10 mouse cellular contexts compared by ENCODE assay signal in genomic region chr3:52198751-52199738, GRCm38 (mm10).
DNase-seq lines count a peak whose midpoint lies in the region; ATAC-seq and TF ChIP-seq lines count a peak whose summit lies in the region.
"Had no signal": no experiment of that assay in that cellular context is flagged by ENCODE, and none has a peak within 500 bp of the region (broad histone marks: within the 10 kb centered on the region; RNA-seq: fewer than 3 reads in every experiment).

No protein-coding gene starts in this region.

- H3K4me3 ChIP-seq in heart, postnatal 0 days (ENCODE audit: low read depth, low read length), result peak overlapping the region; percentile 34
- 0 out of 2 replicates have a peak overlapping the region, but pooled peaks have one; percentile 10 for H3K4me3 ChIP-seq in liver, embryonic 11.5 days (ENCODE audit: low read depth, low read length)
- peak overlapping the region; percentile 51 for H3K4me3 ChIP-seq in spleen, adult 2 months (ENCODE audit: extremely low read depth, insufficient read depth, insufficient read length)
- H3K4me3 ChIP-seq in midbrain, embryonic 13.5 days (replicated peaks), result no peak overlapping the region
- H3K4me3 ChIP-seq: embryonic facial prominence, embryonic 12.5 days; neural tube, embryonic 13.5 days had no signal

- peak; percentile 34 for DNase-seq in right cerebral cortex, adult 18-20 months
- no peak for DNase-seq in right cerebral cortex, postnatal 25 days
- DNase-seq in adrenal gland, adult 8-10 months, result peak; percentile 67
- DNase-seq in heart, postnatal 0 days (ENCODE audit: low spot score), result peak; percentile 17
- peak; percentile 40 for DNase-seq in liver, embryonic 11.5 days (ENCODE audit: low spot score)
- DNase-seq in spleen, adult 2 months (ENCODE audit: low read depth in 1 of 2, low spot score in 2 of 2), result peak; percentile 37 to 49
- DNase-seq in gastrocnemius, postnatal 36 days, result no peak

- H3K4me1 ChIP-seq in heart, postnatal 0 days (ENCODE audit: control insufficient read depth, insufficient read depth), result peaks cover 6% of the 10 kb centered on the region
- peaks cover 13% of the 10 kb centered on the region; the same call in 1 of the 2 replicates for H3K4me1 ChIP-seq in liver, embryonic 11.5 days (replicated peaks; ENCODE audit: control insufficient read depth, insufficient read depth, low read length)
- H3K4me1 ChIP-seq in spleen, adult 2 months (ENCODE audit: control insufficient read depth, insufficient read depth, insufficient read length), result peaks cover 5% of the 10 kb centered on the region; the same call in 1 of the 2 replicates
- H3K4me1 ChIP-seq in midbrain, embryonic 13.5 days (replicated peaks), result peaks cover 16% of the 10 kb centered on the region

- no peaks in the 10 kb centered on the region for H3K9me3 ChIP-seq in heart, postnatal 0 days (replicated peaks; ENCODE audit: control insufficient read depth, low read length)
- no peaks in the 10 kb centered on the region for H3K9me3 ChIP-seq in liver, embryonic 11.5 days (ENCODE audit: control insufficient read depth, low read length)
- H3K9me3 ChIP-seq in midbrain, embryonic 13.5 days, result no peaks in the 10 kb centered on the region
- H3K9me3 ChIP-seq: embryonic facial prominence, embryonic 12.5 days had no signal

- TF ChIP-seq POLR2A in spleen, adult 2 months (IDR thresholded peaks at IDR 0.05; ENCODE audit: low read depth, low read length), result no peak

- no peak for TF ChIP-seq CTCF in heart, postnatal 0 days (IDR thresholded peaks at IDR 0.05; ENCODE audit: low read depth)
- TF ChIP-seq CTCF in spleen, adult 2 months (IDR thresholded peaks at IDR 0.05; ENCODE audit: extremely low read depth, insufficient read depth, insufficient read length, insufficient replicate concordance), result no peak

- 30% methylated on average over 17 of the region's 17 CpGs for WGBS in heart, postnatal 0 days
- WGBS in liver, embryonic 11.5 days, result 33% methylated on average over 17 of the region's 17 CpGs
- 14% methylated on average over 17 of the region's 17 CpGs for WGBS in spleen, adult 2 months
- WGBS in midbrain, embryonic 13.5 days, result 85% methylated on average over 17 of the region's 17 CpGs

- H3K36me3 ChIP-seq in heart, postnatal 0 days (replicated peaks; ENCODE audit: control insufficient read depth, insufficient read depth, low read length), result no peaks in the 10 kb centered on the region
- no peaks in the 10 kb centered on the region for H3K36me3 ChIP-seq in liver, embryonic 11.5 days (ENCODE audit: control insufficient read depth, insufficient read depth, low read length)
- no peaks in the 10 kb centered on the region for H3K36me3 ChIP-seq in spleen, adult 2 months (ENCODE audit: control insufficient read depth, insufficient read depth, low read length)
- H3K36me3 ChIP-seq in midbrain, embryonic 13.5 days, result no peaks in the 10 kb centered on the region
- H3K36me3 ChIP-seq: embryonic facial prominence, embryonic 12.5 days; neural tube, embryonic 13.5 days had no signal

- no peaks in the 10 kb centered on the region for H3K27me3 ChIP-seq in heart, postnatal 0 days (ENCODE audit: control insufficient read depth, insufficient read depth, low read length)
- H3K27me3 ChIP-seq in liver, embryonic 11.5 days (replicated peaks; ENCODE audit: control insufficient read depth, insufficient read depth, low read length), result peaks cover 11% of the 10 kb centered on the region; the same call in 1 of the 2 replicates
- no peaks in the 10 kb centered on the region for H3K27me3 ChIP-seq in spleen, adult 2 months (ENCODE audit: control insufficient read depth, insufficient read depth, low read length)
- no peaks in the 10 kb centered on the region for H3K27me3 ChIP-seq in midbrain, embryonic 13.5 days
- H3K27me3 ChIP-seq: embryonic facial prominence, embryonic 12.5 days; neural tube, embryonic 13.5 days had no signal

- H3K27ac ChIP-seq in heart, postnatal 0 days (ENCODE audit: low read depth), result no peak overlapping the region
- no peak overlapping the region for H3K27ac ChIP-seq in liver, embryonic 11.5 days (ENCODE audit: low read depth, low read length)
- peak overlapping the region; percentile 33 for H3K27ac ChIP-seq in spleen, adult 2 months (ENCODE audit: insufficient read depth, low read length)
- H3K27ac ChIP-seq in midbrain, embryonic 13.5 days, result no peak overlapping the region
- H3K27ac ChIP-seq: embryonic facial prominence, embryonic 12.5 days; neural tube, embryonic 13.5 days had no signal

- TF ChIP-seq EP300 in heart, postnatal 0 days (IDR thresholded peaks at IDR 0.05; ENCODE audit: low read depth), result no peak

- H3K4me2 ChIP-seq in heart, postnatal 0 days (ENCODE audit: low read depth, low read length), result peak overlapping the region; percentile 55
- peak overlapping the region; percentile 38 for H3K4me2 ChIP-seq in liver, embryonic 11.5 days
- no peak overlapping the region for H3K4me2 ChIP-seq in midbrain, embryonic 13.5 days (replicated peaks)
- H3K4me2 ChIP-seq: embryonic facial prominence, embryonic 12.5 days; neural tube, embryonic 13.5 days had no signal

- intact Hi-C loops in gastrocnemius, postnatal 36 days (cut with DNase I), result loop anchor here (5.0 kb wide), 2 partner anchors 97 to 357 kb away; no protein-coding TSS in a partner anchor

- no peak overlapping the region for H3K9ac ChIP-seq in heart, postnatal 0 days (replicated peaks; ENCODE audit: low read depth, low read length)
- H3K9ac ChIP-seq in liver, embryonic 11.5 days (ENCODE audit: low read depth, low read length), result no peak overlapping the region
- no peak overlapping the region for H3K9ac ChIP-seq in midbrain, embryonic 13.5 days (replicated peaks)
- H3K9ac ChIP-seq: embryonic facial prominence, embryonic 12.5 days; neural tube, embryonic 13.5 days had no signal

- no peak for ATAC-seq in heart, postnatal 0 days (ENCODE audit: insufficient read depth, low read depth)
- ATAC-seq in liver, embryonic 11.5 days (replicated peaks; ENCODE audit: low FRiP score), result no peak
- no peak for ATAC-seq in midbrain, embryonic 13.5 days

Comparison
In these comparisons a context has a peak if more than half of its experiments do, and no peak if none do; other contexts are left out.
1. DNase-seq: peak in right cerebral cortex, adult 18-20 months (single experiment), adrenal gland, adult 8-10 months (single experiment), heart, postnatal 0 days (single experiment), liver, embryonic 11.5 days (single experiment) and spleen, adult 2 months (2 of 2); none in right cerebral cortex, postnatal 25 days (single experiment) and gastrocnemius, postnatal 36 days (0 of 2).